Mouse (Mus musculus) heart, postnatal 0 days (tissue): Measurements from ENCODE around the gene Arid3a. TPM values are rescaled to one million over a fixed set of nuclear protein-coding genes. Genes with fewer than 3 reads are reported as not detected.
A peak's percentile ranks its signal among the peaks of the same experiment; 100 is the strongest.

ENCODE experiments used
- ATAC-seq: fragments of 200-750 bp; cut with Nextera tagmentation; 2 replicates; pipeline ENCODE4 v1.8.0; 2017; ENCODE audit warnings: low read depth, moderate number of reproducible peaks, moderate library complexity; ENCODE audit not compliant: insufficient read depth
- DNase-seq: peaks from one replicate; pipeline ENCODE4 v3.0.0-alpha.2; 2016; ENCODE audit warnings: low spot score
- H3K27ac ChIP-seq: fragments of 300-500 bp; sonication (generic); 2 replicates; pipeline ENCODE4 v1.5.1; 2014; ENCODE audit warnings: low read depth, mild to moderate bottlenecking
- H3K27me3 ChIP-seq: fragments of 300-500 bp; sonication (generic); 2 replicates; pipeline ENCODE4 v1.6.1; 2014; ENCODE audit warnings: low read length, mixed read lengths; ENCODE audit not compliant: control insufficient read depth, insufficient read depth
- H3K36me3 ChIP-seq: fragments of 300-500 bp; sonication (generic); replicated peaks from 2 replicates; pipeline ENCODE4 v1.6.1; 2014; ENCODE audit warnings: low read length, mixed read lengths; ENCODE audit not compliant: control insufficient read depth, insufficient read depth
- H3K4me1 ChIP-seq: fragments of 300-500 bp; sonication (generic); 2 replicates; pipeline ENCODE4 v1.6.1; 2014; ENCODE audit warnings: antibody characterized with exemption; ENCODE audit not compliant: control insufficient read depth, insufficient read depth
- H3K4me2 ChIP-seq: fragments of 300-500 bp; sonication (generic); 2 replicates; pipeline ENCODE4 v1.6.1; 2014; ENCODE audit warnings: low read depth, mild to moderate bottlenecking, low read length, moderate library complexity
- H3K4me3 ChIP-seq: fragments of 300-500 bp; sonication (generic); 2 replicates; pipeline ENCODE4 v1.5.1; 2014; ENCODE audit warnings: low read depth, low read length
- H3K9ac ChIP-seq: fragments of 300-500 bp; sonication (generic); replicated peaks from 2 replicates; pipeline ENCODE4 v1.6.1; 2014; ENCODE audit warnings: low read depth, low read length, mixed read lengths
- H3K9me3 ChIP-seq: fragments of 300-500 bp; sonication (generic); replicated peaks from 2 replicates; pipeline ENCODE4 v1.6.1; 2016; ENCODE audit warnings: low read length; ENCODE audit not compliant: control insufficient read depth
- CTCF ChIP-seq: IDR thresholded peaks from 2 replicates; pipeline ENCODE4 v1.5.1; 2016; ENCODE audit warnings: antibody characterized with exemption, control low read depth, low read depth
- EP300 ChIP-seq: IDR thresholded peaks from 2 replicates; pipeline ENCODE4 v1.6.1; 2016; ENCODE audit warnings: antibody characterized with exemption, low read depth
- WGBS: fragments of 180-500 bp; shearing (Covaris S2); extraction: QIAGEN DNeasy Blood & Tissue Kit; methylation state at CpG from one replicate; pipeline ENCODE4 v1.1.7; 2014; 5-methylcytosine and 5-hydroxymethylcytosine counted together
- polyA plus RNA-seq: library from polyadenylated mRNA; unstranded; fragments of >200 nt; fragmentation: Nextera tagmentation; extraction: Ambion mirVana; gene quantifications from 2 replicates; pipeline ENCODE4 v1.2.1, GENCODE M21; 2015
- total RNA-seq: library from RNA; depleted of rRNA; stranded (reverse); fragments of >200 nt; gene quantifications from 2 replicates; pipeline ENCODE4 v1.2.3, GENCODE M21; 2014; ENCODE audit warnings: low replicate concordance

Gene Arid3a
- total and polyA plus RNA-seq, 2 experiments from 2014 or later = 0.77 to 5.6 TPM

DNA sequence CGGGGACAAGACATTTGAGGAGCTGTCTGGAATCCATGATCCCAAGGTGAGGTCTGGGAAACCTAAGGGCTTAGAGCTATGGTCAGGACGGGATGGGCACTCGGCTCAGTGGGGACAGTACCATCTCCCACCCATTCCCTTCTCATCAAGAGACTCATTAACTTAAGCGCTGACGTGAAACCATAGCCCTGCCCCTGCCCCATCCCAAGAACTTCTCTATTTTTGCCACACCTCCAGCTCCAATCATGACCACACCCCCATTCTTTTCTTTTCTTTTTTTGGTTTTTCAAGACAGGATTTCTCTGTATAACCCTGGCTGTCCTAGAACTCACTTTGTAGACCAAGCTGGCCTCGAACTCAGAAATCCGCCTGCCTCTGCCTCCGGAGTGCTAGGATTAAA, 47.8 kb downstream of the Arid3a start:
- Histone ChIP-seq H3K4me1 (no peaks in the 10 kb centered on the region), H3K27me3 (peaks cover 24% of the 10 kb centered on the region), H3K36me3 (peaks cover 50% of the 10 kb centered on the region), H3K4me3 (no peak overlapping the region), H3K4me2 (no peak overlapping the region), H3K9me3 (no peaks in the 10 kb centered on the region), H3K9ac (no peak overlapping the region), H3K27ac (no peak overlapping the region)
- WGBS = 87% methylated on average over 8 of the region's 8 CpGs
- TF ChIP-seq EP300 (no peak), CTCF (no peak)
- no peak for ATAC-seq
- DNase-seq = no peak

DNA sequence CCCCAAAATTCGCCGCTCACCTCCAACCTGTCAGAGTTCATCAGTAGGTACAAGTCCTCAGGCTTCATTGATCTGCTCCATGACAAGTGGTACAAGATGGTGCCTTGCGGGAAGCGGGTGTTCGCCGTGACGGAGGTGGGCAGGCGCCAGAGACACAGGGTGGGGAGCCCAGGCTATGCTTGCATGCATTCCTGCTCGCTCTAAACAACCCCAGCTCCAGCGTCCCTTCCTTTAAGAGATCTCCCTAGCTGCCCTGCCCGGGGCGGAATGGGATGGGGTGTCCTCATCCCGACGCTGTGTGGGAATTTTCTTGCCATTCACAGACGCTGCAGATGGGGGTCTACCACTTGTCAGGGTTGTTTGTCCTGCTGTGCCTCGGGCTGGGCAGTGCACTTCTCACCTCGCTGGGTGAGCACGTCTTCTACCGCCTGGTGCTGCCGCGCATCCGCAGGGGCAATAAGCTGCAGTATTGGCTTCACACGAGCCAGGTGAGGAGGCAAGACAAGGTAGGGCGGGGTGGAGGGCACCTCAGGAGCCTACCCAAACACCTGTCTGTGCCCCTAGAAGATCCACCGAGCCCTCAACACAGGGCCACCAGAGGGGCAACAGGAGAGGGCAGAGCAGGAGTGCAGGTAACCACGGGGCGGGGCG, 49.4 kb downstream of the Arid3a start:
- H3K4me1 ChIP-seq = no peaks in the 10 kb centered on the region
- no peak for ATAC-seq

DNA sequence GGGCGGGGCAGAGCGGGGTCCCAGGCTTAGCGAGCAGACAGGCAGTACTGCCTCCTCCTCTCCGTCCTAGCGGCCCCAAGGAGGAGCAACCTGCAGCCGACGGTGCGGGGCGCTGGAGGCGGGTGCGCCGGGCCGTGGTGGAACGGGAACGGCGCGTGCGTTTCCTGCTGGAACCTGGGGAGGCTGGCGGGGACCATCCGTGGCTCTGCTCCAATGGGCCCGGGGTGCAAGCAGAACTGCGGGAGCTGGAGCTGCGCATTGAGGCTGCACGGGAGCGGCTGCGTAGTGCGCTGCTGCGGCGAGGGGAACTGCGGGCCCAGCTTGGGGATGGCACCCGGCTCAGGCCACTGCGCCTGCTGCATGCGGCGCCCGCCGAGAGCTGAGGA, 49.9 kb downstream of the Arid3a start:
- Histone ChIP-seq H3K4me2 (no peak overlapping the region), H3K9ac (no peak overlapping the region), H3K36me3 (peaks cover 50% of the 10 kb centered on the region), H3K9me3 (no peaks in the 10 kb centered on the region), H3K27ac (no peak overlapping the region), H3K4me3 (no peak overlapping the region), H3K27me3 (peaks cover 4% of the 10 kb centered on the region; the same call in 1 of the 2 replicates), H3K4me1 (no peaks in the 10 kb centered on the region)
- WGBS = 85% methylated on average over 34 of the region's 36 CpGs
- TF ChIP-seq EP300 (no peak), CTCF (no peak)
- ATAC-seq (no peak), DNase-seq (no peak)

More for the DNA sequence above, 49.4 kb downstream of the Arid3a start:
- no peak overlapping the region for H3K9ac ChIP-seq
- WGBS = 88% methylated on average over 28 of the region's 28 CpGs
- no peak overlapping the region for H3K27ac ChIP-seq
- TF ChIP-seq EP300 (no peak), CTCF (no peak)
- no peak overlapping the region for H3K4me3 ChIP-seq
- H3K27me3 ChIP-seq = peaks cover 9% of the 10 kb centered on the region
- DNase-seq = no peak
- H3K9me3 ChIP-seq = no peaks in the 10 kb centered on the region
- H3K4me2 ChIP-seq = no peak overlapping the region
- H3K36me3 ChIP-seq = peaks cover 50% of the 10 kb centered on the region

DNA sequence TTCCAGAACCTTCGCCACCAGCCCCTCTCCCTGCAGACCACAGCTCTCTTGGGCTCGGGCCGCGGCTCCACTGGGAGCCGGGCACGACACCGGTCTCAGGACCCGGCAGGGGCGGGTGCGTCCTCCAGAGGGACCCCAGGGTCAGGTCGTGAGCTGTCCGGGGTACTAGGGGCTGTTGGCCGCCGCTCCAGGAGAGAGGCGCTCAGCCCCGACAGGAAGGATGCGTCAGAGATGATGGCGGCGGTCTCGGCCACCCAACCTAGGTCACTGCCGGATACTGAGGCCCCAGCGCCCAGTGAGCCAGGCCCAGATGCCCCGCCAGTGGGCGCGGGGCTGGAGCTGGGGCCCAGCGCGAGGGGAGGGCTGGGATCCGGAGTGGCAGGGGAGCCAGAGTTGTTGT, 50.5 kb downstream of the Arid3a start:
- Histone ChIP-seq H3K4me3 (no peak overlapping the region), H3K27me3 (no peaks in the 10 kb centered on the region), H3K4me1 (peaks cover under 1% of the 10 kb centered on the region; the same call in 1 of the 2 replicates), H3K36me3 (peaks cover 50% of the 10 kb centered on the region), H3K27ac (no peak overlapping the region), H3K9ac (no peak overlapping the region), H3K4me2 (no peak overlapping the region), H3K9me3 (no peaks in the 10 kb centered on the region)
- DNase-seq = no peak
- no peak for ATAC-seq
- 86% methylated on average over 27 of the region's 28 CpGs for WGBS
- TF ChIP-seq EP300 = no peak
- no peak for TF ChIP-seq CTCF

DNA sequence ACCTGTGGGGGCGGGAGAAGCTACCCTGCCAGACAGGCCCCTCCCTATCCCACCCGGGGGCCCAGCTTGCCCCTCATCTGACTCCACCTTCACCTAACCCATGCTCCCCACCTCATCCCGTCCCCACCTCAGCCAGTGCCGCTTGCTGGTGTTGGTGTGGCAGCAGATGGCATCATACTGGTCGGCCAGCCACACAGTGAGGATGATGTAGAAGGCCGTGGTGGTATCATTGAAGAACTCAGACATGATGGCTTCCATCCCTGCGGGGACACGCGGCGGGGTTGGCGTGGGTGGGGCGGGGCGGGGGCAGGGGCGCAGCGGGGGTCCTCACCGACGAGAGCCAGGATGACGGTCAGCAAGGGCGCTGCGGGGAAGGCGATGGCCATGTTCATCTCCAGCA, 51.2 kb downstream of the Arid3a start:
- peaks cover 8% of the 10 kb centered on the region for H3K4me1 ChIP-seq
- H3K27ac ChIP-seq = no peak overlapping the region
- no peak for ATAC-seq
- DNase-seq = no peak
- no peaks in the 10 kb centered on the region for H3K27me3 ChIP-seq
- no peaks in the 10 kb centered on the region for H3K9me3 ChIP-seq
- WGBS = 93% methylated on average over 17 of the region's 21 CpGs
- peaks cover 50% of the 10 kb centered on the region for H3K36me3 ChIP-seq
- no peak for TF ChIP-seq CTCF
- no peak for TF ChIP-seq EP300
- H3K4me3 ChIP-seq = no peak overlapping the region
- H3K4me2 ChIP-seq = no peak overlapping the region
- H3K9ac ChIP-seq = no peak overlapping the region

DNA sequence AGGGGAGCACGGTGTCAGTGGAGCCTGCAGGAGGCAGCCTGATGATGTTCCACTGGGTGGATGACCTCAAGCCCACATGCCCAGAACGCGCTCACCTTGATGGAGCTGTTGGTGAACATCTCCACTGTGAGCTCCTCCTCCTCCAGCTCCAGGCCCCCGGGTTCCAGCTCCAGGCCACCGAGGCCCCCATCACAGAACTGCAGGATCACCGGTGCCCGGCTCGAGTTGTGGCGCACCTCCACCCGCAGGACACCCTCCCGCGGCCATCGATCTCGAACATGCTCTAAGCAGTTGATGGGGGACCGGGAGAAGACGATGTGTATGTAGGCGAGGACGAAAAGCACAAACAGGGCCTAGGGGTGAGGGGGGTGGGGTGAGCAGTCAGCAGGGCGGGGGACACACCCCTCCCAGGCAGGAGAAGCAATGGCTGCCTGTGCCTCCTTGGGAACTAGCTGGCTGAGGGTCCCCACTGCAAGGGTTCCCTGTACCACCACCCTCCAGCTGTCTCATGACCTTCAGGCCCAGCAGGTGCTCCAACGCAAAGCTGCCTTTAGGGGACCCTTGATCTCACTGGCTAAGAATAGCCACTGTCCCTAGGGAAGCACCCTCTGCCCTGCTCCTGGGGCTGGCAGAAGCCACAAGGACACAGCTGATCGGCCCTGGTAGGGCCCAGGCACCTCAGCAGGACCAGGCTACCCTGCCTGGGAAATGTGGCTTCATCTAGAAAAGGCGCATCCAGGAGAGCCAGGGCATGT, 52.7 kb downstream of the Arid3a start:
- H3K9ac ChIP-seq = no peak overlapping the region
- H3K36me3 ChIP-seq = peaks cover 46% of the 10 kb centered on the region
- H3K4me1 ChIP-seq = peaks cover 13% of the 10 kb centered on the region
- WGBS = 85% methylated on average over 22 of the region's 22 CpGs
- no peak overlapping the region for H3K4me3 ChIP-seq
- H3K9me3 ChIP-seq = no peaks in the 10 kb centered on the region
- DNase-seq (no peak), ATAC-seq (no peak)
- H3K27me3 ChIP-seq = no peaks in the 10 kb centered on the region
- no peak for TF ChIP-seq EP300
- H3K4me2 ChIP-seq = no peak overlapping the region
- peak overlapping the region; percentile 33 for H3K27ac ChIP-seq
